ENCODE assay signal across 24 mouse cellular contexts in the genomic region with DNA sequence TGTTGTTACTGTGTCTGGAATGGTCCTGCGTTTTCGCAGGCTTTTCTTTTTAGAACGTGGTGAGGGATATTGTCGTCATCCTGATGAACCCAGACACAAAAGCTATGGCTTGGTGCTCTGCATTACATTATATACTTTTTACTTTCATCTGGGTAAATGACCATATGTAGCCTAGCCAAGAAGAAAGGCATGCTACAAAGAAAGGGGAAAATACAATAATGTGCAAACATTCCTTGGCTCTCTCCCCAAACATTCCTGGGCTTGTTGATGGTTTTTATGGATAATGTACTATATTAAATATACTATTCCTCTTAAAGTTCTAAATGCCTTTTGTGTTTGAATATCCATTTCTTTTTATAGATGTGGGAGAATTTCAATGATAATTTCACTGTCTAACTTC.
A peak's percentile ranks its signal among the peaks of the same experiment; 100 is the strongest.
DNase-seq lines count a peak whose midpoint lies in the region; ATAC-seq and TF ChIP-seq lines count a peak whose summit lies in the region.
"Had no signal": no experiment of that assay in that cellular context is flagged by ENCODE, and none has a peak within 500 bp of the region (broad histone marks: within the 10 kb centered on the region; RNA-seq: fewer than 3 reads in every experiment).

No protein-coding gene starts in this region.

- H3K9me3 ChIP-seq in limb, embryonic 13.5 days, result peaks cover 32% of the 10 kb centered on the region
- peaks cover 22% of the 10 kb centered on the region; the same call in 1 of the 2 replicates for H3K9me3 ChIP-seq in limb, embryonic 10.5 days (replicated peaks)
- H3K9me3 ChIP-seq in limb, embryonic 14.5 days (ENCODE audit: control insufficient read depth, low read length), result peaks cover 29% of the 10 kb centered on the region
- peaks cover 36% of the 10 kb centered on the region for H3K9me3 ChIP-seq in forebrain, embryonic 10.5 days
- peaks cover 13% of the 10 kb centered on the region for H3K9me3 ChIP-seq in heart, embryonic 10.5 days
- H3K9me3 ChIP-seq: G1E had no signal

- TF ChIP-seq POLR2A in limb, embryonic 14.5 days (IDR thresholded peaks at IDR 0.05; ENCODE audit: borderline replicate concordance, extremely low read depth, insufficient read depth, insufficient read length), result no peak

- peaks cover 22% of the 10 kb centered on the region for H3K4me1 ChIP-seq in limb, embryonic 13.5 days
- H3K4me1 ChIP-seq in limb, embryonic 10.5 days, result no peaks in the 10 kb centered on the region
- H3K4me1 ChIP-seq in limb, embryonic 14.5 days (ENCODE audit: control insufficient read depth, insufficient read depth, low read length), result no peaks in the 10 kb centered on the region
- no peaks in the 10 kb centered on the region for H3K4me1 ChIP-seq in forebrain, embryonic 10.5 days
- H3K4me1 ChIP-seq in heart, embryonic 10.5 days, result peaks cover 11% of the 10 kb centered on the region
- H3K4me1 ChIP-seq: embryonic facial prominence, embryonic 10.5 days; embryonic facial prominence, embryonic 12.5 days had no signal

- no peak overlapping the region for H3K9ac ChIP-seq in limb, embryonic 13.5 days
- no peak overlapping the region for H3K9ac ChIP-seq in limb, embryonic 14.5 days (ENCODE audit: low read depth, low read length, severe bottlenecking)
- H3K9ac ChIP-seq: embryonic facial prominence, embryonic 12.5 days had no signal

- no peak overlapping the region for H3K27ac ChIP-seq in limb, embryonic 13.5 days
- no peak overlapping the region for H3K27ac ChIP-seq in limb, embryonic 10.5 days
- H3K27ac ChIP-seq in limb, embryonic 14.5 days (replicated peaks; ENCODE audit: low read depth, low read length), result no peak overlapping the region
- H3K27ac ChIP-seq in forebrain, embryonic 10.5 days, result no peak overlapping the region
- no peak overlapping the region for H3K27ac ChIP-seq in heart, embryonic 10.5 days
- H3K27ac ChIP-seq: embryonic facial prominence, embryonic 10.5 days; embryonic facial prominence, embryonic 12.5 days had no signal

- H3K4me3 ChIP-seq in limb, embryonic 13.5 days, result no peak overlapping the region
- H3K4me3 ChIP-seq in limb, embryonic 10.5 days, result no peak overlapping the region
- no peak overlapping the region for H3K4me3 ChIP-seq in limb, embryonic 14.5 days (replicated peaks; ENCODE audit: low read length)
- no peak overlapping the region for H3K4me3 ChIP-seq in forebrain, embryonic 10.5 days
- no peak overlapping the region for H3K4me3 ChIP-seq in heart, embryonic 10.5 days
- H3K4me3 ChIP-seq: embryonic facial prominence, embryonic 10.5 days; embryonic facial prominence, embryonic 12.5 days; erythroblast, embryonic 14.5 days had no signal

- DNase-seq in limb, embryonic 10.5 days (ENCODE audit: low spot score), result no peak
- DNase-seq in 3T3-L1 (ENCODE audit: low read depth, low spot score) (peak; percentile 60), NIH3T3 (ENCODE audit: low read depth) (peak; percentile 49)
- DNase-seq in limb, embryonic 14.5 days (ENCODE audit: low spot score), result peak; percentile 78
- DNase-seq in forebrain, embryonic 10.5 days (ENCODE audit: extremely low spot score, low spot score), result no peak
- DNase-seq in heart, embryonic 10.5 days (ENCODE audit: low spot score), result no peak
- DNase-seq: adrenal gland, adult 2 months; adrenal gland, postnatal 10 days; adrenal gland, postnatal 25 days; B cell, adult 2 months; cerebellum, adult 11 months; cerebellum, adult 18-20 months; cerebellum, adult 8-10 months; cerebellum, postnatal 10 days; cerebellum, postnatal 25 days had no signal

- no peaks in the 10 kb centered on the region for H3K27me3 ChIP-seq in limb, embryonic 13.5 days
- H3K27me3 ChIP-seq in limb, embryonic 10.5 days (ENCODE audit: low read depth, poor library complexity, severe bottlenecking), result no peaks in the 10 kb centered on the region
- H3K27me3 ChIP-seq in limb, embryonic 14.5 days (ENCODE audit: control insufficient read depth, insufficient read depth, low read length), result no peaks in the 10 kb centered on the region
- no peaks in the 10 kb centered on the region for H3K27me3 ChIP-seq in forebrain, embryonic 10.5 days (ENCODE audit: poor library complexity, severe bottlenecking)
- H3K27me3 ChIP-seq in heart, embryonic 10.5 days (ENCODE audit: insufficient read depth, poor library complexity, severe bottlenecking), result no peaks in the 10 kb centered on the region
- H3K27me3 ChIP-seq: CH12.LX; embryonic facial prominence, embryonic 12.5 days had no signal

- H3K36me3 ChIP-seq in limb, embryonic 13.5 days, result peaks cover 32% of the 10 kb centered on the region
- H3K36me3 ChIP-seq in limb, embryonic 10.5 days, result peaks cover 69% of the 10 kb centered on the region
- H3K36me3 ChIP-seq in limb, embryonic 14.5 days (ENCODE audit: control insufficient read depth, insufficient read depth, low read length), result peaks cover 7% of the 10 kb centered on the region; the same call in 1 of the 2 replicates
- H3K36me3 ChIP-seq in forebrain, embryonic 10.5 days (replicated peaks), result peaks cover 4% of the 10 kb centered on the region; the same call in 1 of the 2 replicates
- peaks cover 17% of the 10 kb centered on the region; the same call in 1 of the 2 replicates for H3K36me3 ChIP-seq in heart, embryonic 10.5 days
- H3K36me3 ChIP-seq: G1E had no signal

- no peak overlapping the region for H3K4me2 ChIP-seq in limb, embryonic 13.5 days (replicated peaks)
- no peak overlapping the region for H3K4me2 ChIP-seq in limb, embryonic 14.5 days (replicated peaks; ENCODE audit: low read depth, low read length, severe bottlenecking)
- H3K4me2 ChIP-seq: embryonic facial prominence, embryonic 12.5 days had no signal

- WGBS in limb, embryonic 13.5 days, result 78% methylated on average over 4 of the region's 4 CpGs
- WGBS in limb, embryonic 10.5 days, result 94% methylated on average over 4 of the region's 4 CpGs
- 72% methylated on average over 4 of the region's 4 CpGs for WGBS in limb, embryonic 14.5 days
- WGBS in forebrain, embryonic 10.5 days, result 96% methylated on average over 4 of the region's 4 CpGs
- WGBS in heart, embryonic 10.5 days, result 87% methylated on average over 4 of the region's 4 CpGs

- peak; percentile 59; the same call in 1 of the 2 replicates for ATAC-seq in limb, embryonic 13.5 days (ENCODE audit: low FRiP score, low read depth)
- ATAC-seq in limb, embryonic 14.5 days (ENCODE audit: low FRiP score, low read depth), result peak; percentile 67; the same call in 1 of the 2 replicates
- ATAC-seq: CD4-positive, CD25-positive, alpha-beta regulatory T cell, adult 4 months; forebrain, embryonic 14.5 days; forebrain, embryonic 16.5 days had no signal

Comparison
In these comparisons a context has a peak if more than half of its experiments do, and no peak if none do; other contexts are left out.
1. DNase-seq: peak in 3T3-L1 (single experiment), NIH3T3 (single experiment) and limb, embryonic 14.5 days (single experiment); none in limb, embryonic 10.5 days (single experiment), forebrain, embryonic 10.5 days (single experiment) and heart, embryonic 10.5 days (single experiment).